Mouse (Mus musculus) spleen, adult 2 months (tissue): ENCODE measurements at regions not wholly inside any gene's neighbourhood (a gene's known extent, or its start where the extent isn't known, plus 50 kb on each side); places are given as distances from the start of the nearest gene placed in this dataset.

ENCODE experiments used
- CTCF ChIP-seq: fragments of 200-500 bp; IDR thresholded peaks from 2 replicates; pipeline ENCODE4 v1.5.1; 2011; ENCODE audit warnings: mild to moderate bottlenecking, inconsistent platforms; ENCODE audit not compliant: insufficient read depth, insufficient read length, insufficient replicate concordance; ENCODE audit errors: extremely low read depth
- POLR2A ChIP-seq: fragments of 200-500 bp; IDR thresholded peaks from 2 replicates; pipeline ENCODE4 v1.6.1; 2011; ENCODE audit warnings: low read depth, low read length, inconsistent platforms

DNA sequence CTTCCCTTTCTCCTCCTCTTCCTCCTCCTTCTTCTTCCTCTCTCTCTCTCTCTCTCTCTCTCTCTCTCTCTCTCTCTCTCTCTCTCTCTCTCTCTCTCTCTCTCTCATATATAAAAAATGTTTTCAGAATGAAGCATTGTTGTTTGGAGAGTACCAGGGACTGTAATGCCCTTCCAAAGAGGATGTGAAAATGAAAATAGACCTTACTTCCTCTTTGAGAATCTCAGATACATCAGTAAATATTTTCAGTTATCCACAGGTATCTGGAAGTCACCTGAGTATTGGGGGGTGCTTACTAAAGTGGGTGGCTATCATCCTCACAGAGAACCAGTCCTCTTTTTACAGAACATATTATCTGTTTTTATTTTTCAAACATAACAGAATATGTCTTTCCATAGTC lies 632.6 kb upstream of the Gm10131 start:
- no peak for TF ChIP-seq POLR2A
- TF ChIP-seq CTCF, result no peak
